Comparison of ENCODE assay signal across 16 mouse cellular contexts in genomic region chr6:78825901-78826629, GRCm38 (mm10).
DNase-seq lines count a peak whose midpoint lies in the region; ATAC-seq and TF ChIP-seq lines count a peak whose summit lies in the region.
"Had no signal": no experiment of that assay in that cellular context is flagged by ENCODE, and none has a peak within 500 bp of the region (broad histone marks: within the 10 kb centered on the region; RNA-seq: fewer than 3 reads in every experiment).

No protein-coding gene starts in this region.

- WGBS in hindbrain, embryonic 10.5 days, result 57% methylated on average over 6 of the region's 6 CpGs
- 48% methylated on average over 6 of the region's 6 CpGs for WGBS in hindbrain, embryonic 14.5 days
- 49% methylated on average over 6 of the region's 6 CpGs for WGBS in midbrain, embryonic 13.5 days
- WGBS in midbrain, embryonic 16.5 days, result 49% methylated on average over 6 of the region's 6 CpGs
- 46% methylated on average over 6 of the region's 6 CpGs for WGBS in hindbrain, postnatal 0 days

- H3K4me3 ChIP-seq in hindbrain, embryonic 10.5 days, result no peak overlapping the region
- no peak overlapping the region for H3K4me3 ChIP-seq in hindbrain, embryonic 14.5 days (replicated peaks; ENCODE audit: low read length)
- H3K4me3 ChIP-seq in midbrain, embryonic 13.5 days (replicated peaks), result no peak overlapping the region
- no peak overlapping the region for H3K4me3 ChIP-seq in midbrain, embryonic 16.5 days (ENCODE audit: low read depth, low read length)
- H3K4me3 ChIP-seq in hindbrain, postnatal 0 days (ENCODE audit: low read length), result no peak overlapping the region

- H3K36me3 ChIP-seq in hindbrain, embryonic 10.5 days, result no peaks in the 10 kb centered on the region
- no peaks in the 10 kb centered on the region for H3K36me3 ChIP-seq in hindbrain, embryonic 14.5 days (replicated peaks; ENCODE audit: control insufficient read depth, insufficient read depth)
- no peaks in the 10 kb centered on the region for H3K36me3 ChIP-seq in midbrain, embryonic 13.5 days
- H3K36me3 ChIP-seq in midbrain, embryonic 16.5 days (ENCODE audit: control insufficient read depth, insufficient read depth, low read length), result no peaks in the 10 kb centered on the region
- no peaks in the 10 kb centered on the region for H3K36me3 ChIP-seq in hindbrain, postnatal 0 days (ENCODE audit: insufficient read depth, low read length)

- H3K9me3 ChIP-seq in hindbrain, embryonic 10.5 days, result no peaks in the 10 kb centered on the region
- no peaks in the 10 kb centered on the region for H3K9me3 ChIP-seq in hindbrain, embryonic 14.5 days (ENCODE audit: control insufficient read depth, low read length)
- no peaks in the 10 kb centered on the region for H3K9me3 ChIP-seq in midbrain, embryonic 13.5 days
- H3K9me3 ChIP-seq in midbrain, embryonic 16.5 days (replicated peaks; ENCODE audit: control insufficient read depth, low read length, poor library complexity, severe bottlenecking), result no peaks in the 10 kb centered on the region; the same call in 1 of the 2 replicates
- H3K9me3 ChIP-seq in hindbrain, postnatal 0 days (ENCODE audit: low read length), result no peaks in the 10 kb centered on the region

- H3K4me2 ChIP-seq in hindbrain, embryonic 14.5 days (replicated peaks), result no peak overlapping the region
- no peak overlapping the region for H3K4me2 ChIP-seq in midbrain, embryonic 13.5 days (replicated peaks)
- no peak overlapping the region for H3K4me2 ChIP-seq in midbrain, embryonic 16.5 days (ENCODE audit: low read length)
- H3K4me2 ChIP-seq in hindbrain, postnatal 0 days (ENCODE audit: low read depth, low read length), result no peak overlapping the region

- H3K27ac ChIP-seq in hindbrain, embryonic 10.5 days, result no peak overlapping the region
- no peak overlapping the region for H3K27ac ChIP-seq in hindbrain, embryonic 14.5 days
- H3K27ac ChIP-seq in midbrain, embryonic 13.5 days, result no peak overlapping the region
- no peak overlapping the region for H3K27ac ChIP-seq in midbrain, embryonic 16.5 days (ENCODE audit: low read length)
- H3K27ac ChIP-seq in hindbrain, postnatal 0 days, result no peak overlapping the region

- peak; percentile 4 for DNase-seq in hindbrain, embryonic 10.5 days (ENCODE audit: low spot score)
- no peak for DNase-seq in hindbrain, embryonic 14.5 days (ENCODE audit: low spot score)
- DNase-seq in hindbrain, postnatal 0 days (ENCODE audit: low spot score), result peak; percentile 8
- peak; percentile 34 for DNase-seq in retina, postnatal 1 day
- DNase-seq in thymus, postnatal 14 days, result no peak
- no peak for DNase-seq in natural killer cell, adult 2 months (ENCODE audit: low spot score in 2 of 2)
- DNase-seq: adrenal gland, adult 2 months; cerebellum, adult 2 months; heart, postnatal 10 days; lung, postnatal 36 days; right cerebral cortex, postnatal 14 days; thymus, postnatal 4 days had no signal

- peaks cover 6% of the 10 kb centered on the region for H3K4me1 ChIP-seq in hindbrain, embryonic 10.5 days (replicated peaks)
- no peaks in the 10 kb centered on the region for H3K4me1 ChIP-seq in hindbrain, embryonic 14.5 days (replicated peaks; ENCODE audit: control insufficient read depth, insufficient read depth, low read length)
- peaks cover 3% of the 10 kb centered on the region; the same call in 1 of the 2 replicates for H3K4me1 ChIP-seq in midbrain, embryonic 13.5 days (replicated peaks)
- H3K4me1 ChIP-seq in midbrain, embryonic 16.5 days (ENCODE audit: control insufficient read depth, insufficient read depth, low read length), result no peaks in the 10 kb centered on the region
- no peaks in the 10 kb centered on the region for H3K4me1 ChIP-seq in hindbrain, postnatal 0 days (ENCODE audit: insufficient read depth, low read length)

- no peak for ATAC-seq in hindbrain, embryonic 14.5 days (ENCODE audit: low FRiP score)
- peak; percentile 48; the same call in 1 of the 2 replicates for ATAC-seq in midbrain, embryonic 13.5 days
- ATAC-seq in midbrain, embryonic 16.5 days, result no peak
- no peak for ATAC-seq in hindbrain, postnatal 0 days
- ATAC-seq: CD4-positive, CD25-positive, alpha-beta regulatory T cell, adult 4 months; inflammation-experienced regulatory T-cells, adult 6 months had no signal

- no peak for TF ChIP-seq CTCF in hindbrain, postnatal 0 days (IDR thresholded peaks at IDR 0.05; ENCODE audit: low read depth)

- no peak overlapping the region for H3K9ac ChIP-seq in hindbrain, embryonic 14.5 days
- H3K9ac ChIP-seq in midbrain, embryonic 13.5 days (replicated peaks), result no peak overlapping the region
- H3K9ac ChIP-seq in midbrain, embryonic 16.5 days (ENCODE audit: low read depth, low read length), result no peak overlapping the region
- H3K9ac ChIP-seq in hindbrain, postnatal 0 days (replicated peaks; ENCODE audit: low read length), result no peak overlapping the region

- no peaks in the 10 kb centered on the region for H3K27me3 ChIP-seq in hindbrain, embryonic 10.5 days (ENCODE audit: insufficient read depth, poor library complexity, severe bottlenecking)
- H3K27me3 ChIP-seq in hindbrain, embryonic 14.5 days (ENCODE audit: control insufficient read depth, insufficient read depth, low read length), result no peaks in the 10 kb centered on the region
- no peaks in the 10 kb centered on the region for H3K27me3 ChIP-seq in midbrain, embryonic 13.5 days
- H3K27me3 ChIP-seq in midbrain, embryonic 16.5 days (ENCODE audit: control insufficient read depth, insufficient read depth, low read depth, low read length), result no peaks in the 10 kb centered on the region
- H3K27me3 ChIP-seq in hindbrain, postnatal 0 days (ENCODE audit: insufficient read depth, low read length), result no peaks in the 10 kb centered on the region

Comparison
In these comparisons a context has a peak if more than half of its experiments do, and no peak if none do; other contexts are left out.
1. DNase-seq: peak in hindbrain, embryonic 10.5 days (single experiment), hindbrain, postnatal 0 days (single experiment) and retina, postnatal 1 day (single experiment); none in hindbrain, embryonic 14.5 days (single experiment), thymus, postnatal 14 days (single experiment) and natural killer cell, adult 2 months (0 of 2).